Mouse (Mus musculus): ENCODE measurements around the gene Ddx56.
"Not testable (repeated sequence)": the region's sequence is repeated elsewhere in the genome, so short reads cannot be mapped to it uniquely, and the experiment has no call there.

The Ddx56 gene

DNA sequence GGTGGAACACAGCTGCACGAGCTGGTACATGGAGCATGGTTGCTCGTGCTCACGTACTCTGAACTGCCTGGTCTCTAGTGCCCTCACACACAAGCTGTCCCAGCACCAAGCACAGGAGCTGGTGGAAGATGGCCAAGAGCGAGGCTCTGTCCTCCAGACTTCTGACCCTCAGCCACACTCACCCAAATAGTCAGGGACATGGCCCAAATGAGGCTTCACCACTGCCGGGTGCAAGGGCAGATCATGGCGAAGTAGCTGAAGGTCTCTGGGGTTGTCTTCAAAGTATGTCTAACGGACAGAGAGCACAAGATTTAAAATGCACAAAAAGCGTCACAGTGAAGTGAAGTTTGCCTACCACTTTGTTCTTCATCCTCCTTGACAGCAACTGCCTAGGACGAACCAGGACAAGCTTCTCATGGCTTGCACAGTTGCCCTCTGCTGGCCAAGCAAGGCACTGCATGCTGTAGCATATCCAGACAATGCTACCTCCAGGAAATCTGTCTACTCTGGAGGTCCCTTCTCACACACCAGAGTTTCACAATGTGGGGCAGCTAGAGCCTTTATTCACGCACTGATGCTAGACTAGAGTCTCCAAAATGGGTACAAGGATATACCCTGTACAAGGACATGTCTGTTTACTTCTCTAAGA lies 6.0 kb downstream of the Ddx56 start:
- DNase-seq = peak; percentile 75

DNA sequence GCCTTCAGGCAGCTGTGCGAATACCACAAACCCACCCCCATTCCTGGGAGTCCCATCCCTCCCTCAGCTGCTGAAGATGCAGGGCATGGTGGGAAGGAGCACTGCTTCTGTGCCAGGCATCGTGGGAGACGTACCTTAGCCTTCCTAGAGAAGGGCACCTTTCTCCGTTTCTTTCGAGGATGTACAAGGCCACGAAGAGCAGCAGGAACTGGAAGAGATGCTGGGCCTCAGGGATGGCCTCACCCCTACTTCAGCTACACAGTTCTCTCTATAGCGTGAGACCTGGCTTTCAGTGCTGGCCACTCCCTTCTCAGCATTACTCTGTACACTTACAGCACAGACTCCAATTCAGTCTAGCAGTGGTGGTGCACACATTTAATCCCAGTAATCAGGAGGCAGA lies 8.2 kb downstream of the Ddx56 start:
- no peak for DNase-seq

DNA sequence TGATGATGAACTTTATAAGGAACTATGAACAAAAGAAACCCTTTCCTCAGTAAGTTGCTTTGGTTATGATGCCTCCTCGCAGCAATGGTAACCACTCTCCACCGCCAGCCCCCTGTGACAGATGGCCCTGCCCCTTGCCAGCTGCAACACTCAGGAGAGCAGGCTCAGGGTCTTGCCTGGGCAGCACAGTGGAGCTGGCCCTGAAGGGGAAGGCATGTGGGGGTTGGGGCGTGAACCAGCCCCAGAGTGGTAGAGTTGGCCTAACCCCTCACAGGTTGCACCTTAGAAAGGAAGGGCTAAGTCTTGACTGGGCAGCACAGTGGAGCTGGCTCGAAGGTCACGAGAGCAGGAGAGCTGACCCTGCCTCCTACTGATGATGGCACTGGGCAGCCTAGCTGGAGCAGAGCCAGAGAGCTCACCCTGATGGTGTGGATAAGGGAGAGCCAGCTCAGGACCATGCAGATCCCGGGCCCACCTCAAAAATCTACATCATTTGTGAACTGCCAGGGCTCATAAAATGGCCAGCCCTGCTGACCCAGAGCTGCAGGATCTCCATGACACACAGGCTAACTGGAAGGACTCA lies 11.0 kb downstream of the Ddx56 start:
- DNase-seq = peak; percentile 35

DNA sequence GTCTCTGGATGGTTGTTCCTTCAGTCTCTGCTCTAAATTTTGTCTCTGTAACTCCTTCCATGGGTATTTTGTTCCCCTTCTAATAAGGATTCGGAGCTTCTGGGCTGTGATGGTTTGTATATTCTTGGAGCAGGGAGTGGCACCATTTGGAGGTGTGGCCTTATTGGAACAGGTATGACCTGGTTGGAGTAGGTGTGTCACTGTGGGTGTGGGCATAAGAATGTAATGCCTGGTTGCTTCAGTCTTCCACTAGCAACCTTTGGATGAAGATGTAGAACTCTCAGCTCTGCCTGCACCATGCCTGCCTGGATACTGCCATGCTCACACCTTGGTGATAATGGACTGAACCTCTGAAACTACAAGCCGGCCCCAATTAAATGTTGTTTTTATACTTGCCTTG lies 13.0 kb downstream of the Ddx56 start:
- not testable (repeated sequence) for DNase-seq

DNA sequence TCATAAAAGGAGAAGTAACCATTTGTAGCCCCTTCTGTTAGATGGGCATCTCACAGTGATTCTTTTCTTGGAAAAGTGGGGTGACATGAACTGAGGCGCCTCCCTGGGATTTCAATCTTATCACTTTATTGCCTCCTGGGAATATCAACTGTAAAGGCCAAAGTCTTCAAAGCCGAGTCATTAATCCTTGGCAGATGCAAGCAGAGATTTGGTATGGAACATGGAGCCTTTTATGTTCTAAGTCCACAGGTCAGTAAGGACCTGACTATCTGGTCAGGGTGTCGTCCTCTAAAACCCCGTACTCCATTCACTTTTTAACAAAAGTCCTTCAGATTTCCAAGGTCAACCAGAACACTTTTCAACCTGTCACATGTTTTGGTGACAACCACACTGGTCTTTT lies 14.7 kb downstream of the Ddx56 start:
- DNase-seq = no peak

DNA sequence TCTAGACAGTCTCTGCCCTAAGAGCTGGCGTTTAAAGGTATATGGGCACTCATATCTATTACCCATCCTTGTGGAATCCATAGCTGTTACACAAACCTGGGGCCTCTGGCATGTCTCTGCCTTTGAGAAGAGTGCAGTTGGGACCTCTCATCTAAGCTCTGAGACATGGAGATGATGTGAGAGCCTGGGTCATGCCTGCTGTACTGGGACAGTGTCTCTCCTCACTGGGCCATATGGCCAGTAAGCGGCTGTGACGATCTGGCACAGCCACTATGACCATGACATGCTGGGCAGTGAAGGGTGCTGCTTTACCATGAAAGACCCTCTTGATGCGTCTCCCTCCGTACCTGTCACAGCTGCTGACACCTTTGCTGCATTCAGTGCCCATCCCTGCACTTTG lies 15.3 kb downstream of the Ddx56 start:
- DNase-seq = no peak

DNA sequence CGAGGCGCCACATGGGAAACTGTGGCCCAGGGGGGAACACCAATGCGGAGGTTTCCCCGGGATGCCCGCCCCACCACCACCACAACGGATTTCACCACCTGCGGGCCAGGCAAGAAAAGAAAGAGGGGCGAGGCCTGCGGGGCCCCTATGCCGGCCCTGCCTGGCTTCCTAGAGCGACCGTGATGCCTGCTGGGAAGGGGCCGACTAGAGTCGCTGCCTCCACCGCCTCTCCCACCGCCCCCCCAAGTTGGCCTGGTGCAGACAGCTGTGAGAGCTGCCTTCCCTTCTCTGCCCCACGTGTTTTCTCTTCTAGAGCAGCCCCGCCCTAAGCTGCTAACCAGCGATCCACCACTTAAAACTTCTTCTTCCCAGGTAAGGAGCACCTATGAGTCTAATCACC lies 22.9 kb downstream of the Ddx56 start:
- no peak for DNase-seq

DNA sequence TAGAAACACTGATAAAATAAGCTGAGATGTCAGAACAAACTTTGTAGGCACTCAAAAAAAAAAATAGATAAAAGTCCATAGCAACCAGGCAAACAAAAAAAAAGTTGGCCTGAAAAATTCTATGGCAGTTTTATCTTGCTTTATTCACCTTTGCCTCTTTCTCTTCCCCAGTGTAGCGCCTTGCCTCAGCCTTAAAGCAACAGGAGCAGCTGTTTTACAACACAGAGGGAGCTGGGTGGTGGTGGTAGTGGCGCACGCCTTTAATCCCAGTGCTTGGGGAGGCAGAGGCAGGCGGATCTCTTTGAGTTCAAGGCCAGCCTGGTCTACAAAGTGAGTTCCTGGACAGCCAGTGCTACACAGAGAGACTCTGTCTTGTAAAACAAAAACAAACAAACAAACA lies 34.5 kb downstream of the Ddx56 start:
- DNase-seq = no peak

DNA sequence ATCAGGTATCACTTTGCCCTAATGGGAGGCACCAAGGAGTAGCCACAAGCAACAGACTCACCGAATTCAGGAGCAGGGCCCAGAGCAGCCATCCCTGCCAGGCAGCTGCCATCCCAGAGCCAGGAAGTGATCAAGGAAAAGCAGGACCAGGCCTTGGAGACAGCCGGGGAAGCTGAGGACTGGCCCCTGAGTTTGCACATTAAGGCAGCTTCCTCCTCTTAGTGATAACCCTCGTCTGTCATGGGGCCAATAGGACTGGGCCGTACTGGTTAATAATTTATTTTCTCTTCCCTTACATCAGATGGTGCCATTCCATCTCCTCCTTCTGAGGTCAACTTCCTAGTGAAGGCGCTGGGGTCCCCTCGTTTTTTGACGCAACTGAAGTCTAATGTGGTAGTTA lies 37.6 kb downstream of the Ddx56 start, which contains the start of gene Npc1l1:
Gene Npc1l1 (minus strand): TSS at position 132 of the 400 bp plus-strand sequence.
- no peak for DNase-seq

DNA sequence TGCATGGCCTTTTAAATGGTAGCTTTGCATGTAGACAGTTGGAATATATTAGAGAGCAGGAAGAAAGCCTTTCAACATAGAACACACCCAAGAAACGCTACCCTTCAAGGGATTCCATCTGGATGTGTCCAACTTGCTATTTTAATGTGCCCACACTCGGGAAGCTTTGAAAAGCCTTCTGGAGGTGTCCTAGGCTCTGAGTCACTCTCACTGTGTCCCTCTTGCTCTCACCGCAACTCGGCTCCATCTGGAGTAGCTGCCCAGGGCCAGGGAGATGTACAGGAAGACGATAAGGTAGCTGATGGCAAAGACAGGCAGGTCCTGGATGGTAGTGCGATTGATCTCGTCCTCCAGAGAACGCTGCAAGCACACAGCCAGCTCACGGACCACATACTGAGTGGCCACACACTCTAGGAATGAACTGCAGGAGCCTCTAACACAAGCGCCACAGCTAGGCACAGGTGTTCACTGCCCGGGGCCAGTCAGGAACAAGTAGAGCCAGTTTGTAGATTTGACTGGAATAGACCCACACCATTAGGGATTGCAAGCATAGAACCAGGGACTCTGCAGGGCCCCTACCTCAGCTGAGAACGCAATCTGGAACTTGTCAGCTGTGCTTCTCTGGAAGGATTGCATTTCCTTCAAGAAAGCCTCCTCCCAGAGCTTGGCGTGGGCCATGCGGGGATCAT lies 42.9 kb downstream of the Ddx56 start:
- DNase-seq = peak; percentile 16

DNA sequence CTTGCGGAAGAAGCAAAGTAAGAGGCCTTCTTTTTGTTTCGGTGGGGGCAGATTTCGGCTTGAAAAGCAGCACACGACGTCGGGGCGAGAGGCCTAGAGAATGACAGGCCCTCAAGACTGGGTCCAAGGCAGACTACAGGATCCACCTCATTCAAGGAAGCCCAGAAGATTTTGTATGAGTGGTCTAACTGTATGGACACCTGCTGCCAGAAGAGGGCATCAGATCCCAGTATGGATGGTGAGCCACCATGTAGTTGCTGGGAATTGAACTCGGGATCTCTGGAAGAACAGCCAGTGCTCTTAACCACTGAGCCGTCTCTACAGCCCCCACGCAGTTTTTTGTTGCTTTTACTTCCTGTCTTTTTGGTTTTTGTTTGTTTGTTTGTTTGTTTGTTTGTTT lies 45.4 kb downstream of the Ddx56 start:
- DNase-seq = no peak

DNA sequence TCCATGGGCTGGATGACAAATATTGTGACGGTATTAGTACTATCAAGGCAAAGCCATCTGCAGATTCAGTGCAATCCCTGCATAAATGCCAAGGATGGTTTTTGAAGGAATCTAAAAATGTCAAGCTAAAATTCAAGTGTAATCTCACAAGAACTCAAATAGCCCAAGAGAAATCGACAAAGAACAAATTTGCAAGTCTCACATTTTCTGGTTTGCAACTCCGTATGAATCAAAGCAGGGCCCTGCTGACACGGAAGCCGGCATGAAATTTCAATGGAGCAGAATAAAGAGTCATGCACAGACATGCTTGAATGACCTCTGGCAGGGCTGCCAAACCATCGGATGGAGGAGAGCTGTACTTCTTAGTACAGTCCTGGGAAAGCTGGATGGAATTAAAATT lies 47.6 kb downstream of the Ddx56 start:
- DNase-seq = no peak

DNA sequence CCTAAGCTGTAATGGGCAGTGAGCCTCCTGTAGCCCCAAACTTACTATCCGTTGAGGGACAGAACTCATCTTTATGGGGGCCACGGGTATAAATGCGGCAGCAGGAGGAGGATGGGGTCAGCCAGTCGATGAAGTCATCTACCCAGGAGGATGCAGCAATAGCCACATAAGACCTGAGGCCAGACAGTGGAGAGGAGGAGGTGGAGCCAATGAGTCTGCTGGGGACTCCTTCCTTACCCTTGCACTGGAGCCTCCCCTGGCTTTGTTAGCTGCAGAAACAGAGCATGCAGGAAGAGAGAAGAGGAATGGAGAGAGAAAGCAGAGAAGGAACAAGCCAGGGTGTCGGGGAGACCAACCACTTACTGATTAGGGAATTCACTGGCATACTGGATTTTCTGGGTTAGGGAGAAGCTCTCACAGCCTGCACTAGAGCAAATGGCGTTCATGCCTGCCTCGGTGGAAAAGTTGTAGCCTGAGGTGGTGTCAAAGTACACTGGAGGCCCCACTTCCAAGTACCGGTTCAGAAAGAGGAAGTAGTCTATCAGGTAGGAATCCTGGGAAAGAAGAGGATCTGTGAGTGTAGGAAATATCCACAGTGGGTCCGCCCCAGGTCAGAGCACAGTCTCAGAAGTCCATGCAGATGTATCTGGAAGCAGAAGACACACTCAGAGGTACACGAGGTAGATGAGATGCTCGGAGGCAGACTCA lies 49.2 kb downstream of the Ddx56 start:
- no peak for DNase-seq

DNA sequence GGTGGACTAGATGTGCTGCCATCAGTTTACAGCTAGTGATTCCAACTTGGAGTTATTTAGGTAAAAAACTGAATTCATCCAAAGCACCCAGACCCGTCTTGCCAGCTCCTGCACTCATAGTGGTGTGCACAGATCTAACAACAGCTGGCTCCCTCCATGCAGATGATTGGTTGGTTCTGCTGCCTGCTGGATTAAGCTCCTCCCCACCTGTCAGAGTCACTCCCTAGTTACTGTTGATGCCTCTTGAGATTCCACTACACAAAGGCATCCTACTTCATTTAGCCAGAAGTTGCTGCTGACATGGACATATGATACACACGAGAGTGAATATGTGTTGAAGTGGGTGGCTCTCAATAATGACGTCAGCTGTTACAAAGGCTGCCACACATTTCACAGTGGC lies 50.7 kb downstream of the Ddx56 start:
- no peak for DNase-seq

All from kidney, postnatal 14 days (tissue).